Mouse (Mus musculus) heart, embryonic 12.5 days (tissue): Measurements from ENCODE around the gene Prss16. TPM values are rescaled to one million over a fixed set of nuclear protein-coding genes. Genes with fewer than 3 reads are reported as not detected.
"Not testable (repeated sequence)": the region's sequence is repeated elsewhere in the genome, so short reads cannot be mapped to it uniquely, and the experiment has no call there.

Experiments used
- ATAC-seq: fragments of 200-750 bp; cut with Nextera tagmentation; 2 replicates; pipeline ENCODE4 v1.8.0; 2017; ENCODE audit warnings: moderate TSS enrichment, moderate library complexity; ENCODE audit not compliant: insufficient number of reproducible peaks, low FRiP score
- H3K27ac ChIP-seq: fragments of 300-500 bp; sonication (generic); 2 replicates; pipeline ENCODE4 v1.5.1; 2016; ENCODE audit warnings: mild to moderate bottlenecking, moderate library complexity; ENCODE audit not compliant: poor library complexity, severe bottlenecking
- H3K27me3 ChIP-seq: fragments of 300-500 bp; sonication (generic); replicated peaks from 2 replicates; pipeline ENCODE4 v1.6.1; 2016; ENCODE audit warnings: mild to moderate bottlenecking, moderate library complexity
- H3K36me3 ChIP-seq: fragments of 300-500 bp; sonication (generic); 2 replicates; pipeline ENCODE4 v1.6.1; 2016; ENCODE audit warnings: mild to moderate bottlenecking, moderate library complexity
- H3K4me1 ChIP-seq: fragments of 300-500 bp; sonication (generic); replicated peaks from 2 replicates; pipeline ENCODE4 v1.6.1; 2016; ENCODE audit warnings: mild to moderate bottlenecking
- H3K4me2 ChIP-seq: fragments of 300-500 bp; sonication (generic); 2 replicates; pipeline ENCODE4 v1.6.1; 2016; ENCODE audit warnings: mild to moderate bottlenecking, moderate library complexity
- H3K4me3 ChIP-seq: fragments of 300-500 bp; sonication (generic); 2 replicates; pipeline ENCODE4 v1.5.1; 2016; ENCODE audit warnings: mild to moderate bottlenecking
- H3K9ac ChIP-seq: fragments of 300-500 bp; sonication (generic); 2 replicates; pipeline ENCODE4 v1.6.1; 2016; ENCODE audit warnings: mild to moderate bottlenecking, moderate library complexity
- H3K9me3 ChIP-seq: fragments of 300-500 bp; sonication (generic); replicated peaks from 2 replicates; pipeline ENCODE4 v1.6.1; 2016; ENCODE audit warnings: mild to moderate bottlenecking, moderate library complexity
- WGBS: fragments of 180-500 bp; shearing (Covaris S2); methylation state at CpG from one replicate; pipeline ENCODE4 v1.1.7; 2016; 5-methylcytosine and 5-hydroxymethylcytosine counted together
- polyA plus RNA-seq: library from polyadenylated mRNA; unstranded; fragments of >200 nt; fragmentation: Nextera tagmentation; extraction: Ambion mirVana; gene quantifications from 2 replicates; pipeline ENCODE4 v1.2.1, GENCODE M21; 2016

Gene Prss16
- polyA plus RNA-seq, 1 experiment from 2014 or later, result 0.28 TPM

GRCm38 (mm10) chr13:22035267-22036148, 26.0 kb upstream of the Prss16 start, which contains the start of the genes Hist1h2ah and Hist1h2bk:
Gene Hist1h2ah (minus strand): TSS chr13:22035568.
Gene Hist1h2bk (plus strand): TSS chr13:22035870.
- peak within 1 kb of the TSS; percentile 76 for H3K9ac ChIP-seq
- peak within 1 kb of the TSS; percentile 78 for H3K27ac ChIP-seq
- H3K4me1 ChIP-seq, result peaks cover 23% of the 10 kb centered on the region
- peak within 1 kb of the TSS; percentile 50 for H3K4me3 ChIP-seq
- not testable (repeated sequence) for H3K36me3 ChIP-seq, H3K27me3 ChIP-seq, H3K9me3 ChIP-seq
- under 1% methylated on average over 29 of the region's 69 CpGs for WGBS
- H3K4me2 ChIP-seq, result peak within 1 kb of the TSS; percentile 70
- peak; percentile 96 for ATAC-seq

GRCm38 (mm10) chr13:22034443-22035266, 25.1 kb upstream of the Prss16 start:
- ATAC-seq, result peak; percentile 43

DNA sequence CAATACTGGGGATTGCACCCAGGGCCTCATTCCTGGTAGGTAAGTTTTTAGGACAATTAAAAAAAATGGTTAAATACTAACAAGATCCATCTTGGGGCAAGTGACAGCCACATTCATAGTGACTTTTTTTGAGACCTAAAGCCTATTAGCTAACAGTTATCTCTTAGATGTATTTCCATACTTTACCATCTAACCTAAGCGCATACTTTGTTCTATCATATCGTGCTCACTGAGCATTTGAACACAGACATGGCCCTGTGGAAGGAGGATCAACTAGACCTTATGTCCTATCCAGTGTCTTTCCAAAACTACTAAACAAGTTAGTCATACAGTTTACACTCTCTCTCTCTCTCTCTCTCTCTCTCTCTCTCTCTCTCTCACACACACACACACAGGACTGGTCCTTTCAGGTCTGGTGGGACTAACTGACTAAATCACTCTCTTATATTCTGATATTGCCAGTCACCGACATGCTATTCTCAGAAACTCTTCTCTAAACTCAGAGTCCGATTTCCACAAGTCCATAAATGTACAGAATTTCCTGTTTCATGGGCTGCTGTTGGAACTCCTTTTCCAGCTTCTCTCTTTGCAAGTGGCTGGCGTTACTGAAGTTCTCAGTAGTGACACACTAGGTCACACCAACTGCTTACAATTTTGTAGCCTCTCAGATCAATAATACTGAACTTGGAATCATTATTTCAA, 24.4 kb upstream of the Prss16 start:
- no peaks in the 10 kb centered on the region for H3K9me3 ChIP-seq
- H3K27ac ChIP-seq, result no peak overlapping the region
- no peaks in the 10 kb centered on the region for H3K36me3 ChIP-seq
- H3K4me1 ChIP-seq, result peaks cover 18% of the 10 kb centered on the region
- WGBS, result 54% methylated on average over 5 of the region's 5 CpGs
- H3K4me2 ChIP-seq, result peak overlapping the region; percentile 70
- H3K9ac ChIP-seq, result peak overlapping the region; percentile 23; the same call in 1 of the 2 replicates
- peak overlapping the region; percentile 48 for H3K4me3 ChIP-seq
- no peaks in the 10 kb centered on the region for H3K27me3 ChIP-seq
- no peak for ATAC-seq

More at GRCm38 (mm10) chr13:22034443-22035266, 25.1 kb upstream of the Prss16 start:
- no peaks in the 10 kb centered on the region for H3K27me3 ChIP-seq
- peak overlapping the region; percentile 70 for H3K4me2 ChIP-seq
- H3K36me3 ChIP-seq, result no peaks in the 10 kb centered on the region
- WGBS, result under 1% methylated on average over 14 of the region's 14 CpGs
- H3K4me3 ChIP-seq, result peak overlapping the region; percentile 48
- peak overlapping the region; percentile 76 for H3K9ac ChIP-seq
- H3K27ac ChIP-seq, result peak overlapping the region; percentile 77
- H3K4me1 ChIP-seq, result peaks cover 18% of the 10 kb centered on the region
- no peaks in the 10 kb centered on the region for H3K9me3 ChIP-seq

DNA sequence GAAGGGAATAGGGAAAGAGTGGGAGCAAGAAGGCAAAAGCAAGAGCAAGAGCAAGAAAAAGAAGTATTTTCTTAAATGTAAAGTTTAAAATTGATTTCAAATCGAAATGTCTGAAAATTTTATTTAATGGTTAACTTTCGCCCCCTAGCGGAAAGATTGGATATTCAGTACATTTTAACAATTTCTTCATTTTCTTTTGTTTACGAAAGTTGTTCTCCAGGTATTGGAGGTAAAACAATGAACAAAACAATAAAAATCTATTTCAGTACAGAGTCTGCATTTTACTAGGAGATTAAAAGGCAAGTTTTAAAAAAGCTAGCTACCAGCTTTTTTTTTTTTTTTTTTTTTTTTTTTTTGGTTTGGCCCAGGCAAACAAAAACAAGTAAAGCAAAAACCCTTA, 21.0 kb upstream of the Prss16 start:
- Histone ChIP-seq H3K36me3 (no peaks in the 10 kb centered on the region), H3K27ac (no peak overlapping the region), H3K27me3 (no peaks in the 10 kb centered on the region), H3K4me1 (peaks cover 10% of the 10 kb centered on the region), H3K9ac (no peak overlapping the region), H3K4me2 (no peak overlapping the region), H3K9me3 (no peaks in the 10 kb centered on the region), H3K4me3 (no peak overlapping the region)
- WGBS, result 17% methylated on average over 4 of the region's 4 CpGs
- no peak for ATAC-seq

GRCm38 (mm10) chr13:22029928-22030327, 20.4 kb upstream of the Prss16 start:
- peaks cover 10% of the 10 kb centered on the region for H3K4me1 ChIP-seq
- no peak overlapping the region for H3K4me2 ChIP-seq
- no peaks in the 10 kb centered on the region for H3K36me3 ChIP-seq
- H3K27me3 ChIP-seq, result no peaks in the 10 kb centered on the region
- no peak for ATAC-seq
- H3K9me3 ChIP-seq, result no peaks in the 10 kb centered on the region
- H3K4me3 ChIP-seq, result no peak overlapping the region
- no peak overlapping the region for H3K9ac ChIP-seq
- no peak overlapping the region for H3K27ac ChIP-seq
- 32% methylated on average over 8 of the region's 8 CpGs for WGBS

DNA sequence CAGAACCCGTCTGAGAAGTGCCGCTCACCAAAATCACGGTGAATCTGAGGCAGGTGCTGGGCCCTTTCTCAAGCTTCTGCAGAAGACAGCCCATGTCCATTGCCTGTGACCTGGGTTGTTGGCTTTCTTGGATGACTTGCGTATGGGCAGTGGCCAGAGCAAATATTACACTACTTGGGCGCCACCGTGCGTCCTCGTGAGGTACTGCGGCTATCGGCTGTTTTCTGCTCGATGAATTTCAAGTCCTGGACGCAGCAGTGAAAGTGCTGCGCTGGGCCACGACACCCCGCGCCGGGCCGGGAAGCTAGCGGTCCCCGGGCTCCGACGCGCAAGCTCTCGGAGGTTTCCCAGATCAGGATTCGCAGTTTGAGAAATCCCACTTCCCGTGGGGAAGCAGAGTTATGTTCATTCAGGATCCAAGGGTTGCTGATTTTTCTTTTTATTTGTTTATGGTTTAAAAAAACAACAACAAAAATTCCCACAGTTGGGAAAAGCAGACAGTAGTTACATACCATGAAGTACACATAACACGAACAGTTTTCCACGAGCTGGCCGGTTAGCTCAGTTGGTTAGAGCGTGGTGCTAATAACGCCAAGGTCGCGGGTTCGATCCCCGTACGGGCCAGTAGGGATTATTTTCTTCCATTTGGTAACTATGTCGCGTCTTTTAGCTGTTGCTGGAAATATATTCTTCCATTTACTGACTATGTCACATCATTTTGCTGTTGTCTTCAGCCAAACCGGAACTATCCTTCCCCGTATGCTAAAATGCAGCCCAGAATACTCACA, 19.3 kb upstream of the Prss16 start:
- Histone ChIP-seq H3K4me3 (peak overlapping the region; percentile 60), H3K36me3 (no peaks in the 10 kb centered on the region), H3K27ac (peak overlapping the region; percentile 85), H3K27me3 (no peaks in the 10 kb centered on the region), H3K9ac (peak overlapping the region; percentile 78), H3K9me3 (no peaks in the 10 kb centered on the region), H3K4me2 (peak overlapping the region; percentile 66), H3K4me1 (peaks cover 1% of the 10 kb centered on the region)
- peak; percentile 83 for ATAC-seq
- under 1% methylated on average over 40 of the region's 40 CpGs for WGBS

DNA sequence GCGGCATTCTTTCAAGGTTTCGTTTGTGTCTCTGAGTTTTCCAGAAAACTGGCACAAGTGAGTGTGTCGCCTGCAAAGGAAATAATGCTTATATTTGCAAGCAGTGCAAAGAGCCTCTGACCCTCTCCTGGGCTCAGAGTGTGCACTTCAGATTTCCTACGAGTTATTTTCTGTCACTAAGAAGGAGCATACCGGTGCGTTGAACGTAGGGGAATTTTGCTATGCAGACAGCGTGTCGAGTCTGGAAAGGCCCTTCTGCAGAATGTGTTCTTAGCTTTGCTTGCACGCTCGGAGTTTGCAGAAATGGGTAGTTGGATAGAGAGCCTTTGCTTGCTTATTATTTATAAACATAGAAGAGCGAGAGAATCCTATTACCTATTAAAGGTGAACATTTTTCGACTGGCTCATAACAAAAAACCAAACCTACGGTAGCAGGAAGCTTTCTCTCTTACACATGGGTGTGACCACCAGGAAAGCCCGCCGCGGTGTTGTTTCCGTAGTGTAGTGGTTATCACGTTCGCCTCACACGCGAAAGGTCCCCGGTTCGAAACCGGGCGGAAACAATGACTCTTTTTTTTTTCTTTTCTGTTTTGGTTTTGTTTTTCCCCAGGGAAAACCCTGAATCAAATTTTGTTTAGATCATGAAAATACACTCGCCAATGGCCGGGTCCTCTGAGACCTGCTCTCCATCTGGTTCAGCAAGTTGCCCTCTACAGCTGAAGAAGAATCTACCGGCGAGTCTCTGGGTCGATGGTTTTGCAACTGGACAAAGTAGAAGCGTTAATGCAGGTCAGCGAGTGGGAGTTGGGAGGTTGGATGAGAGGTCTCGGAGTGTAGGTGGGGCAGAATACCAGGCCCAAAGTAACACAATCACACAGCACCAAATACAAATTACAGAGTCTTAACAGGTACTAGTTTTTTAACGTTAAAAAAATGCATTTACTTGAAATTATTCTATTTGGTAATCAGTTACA, 16.8 kb upstream of the Prss16 start:
- WGBS, result 2% methylated on average over 35 of the region's 35 CpGs
- Histone ChIP-seq H3K9ac (peak overlapping the region; percentile 71), H3K9me3 (no peaks in the 10 kb centered on the region), H3K27me3 (no peaks in the 10 kb centered on the region), H3K27ac (no peak overlapping the region), H3K4me1 (no peaks in the 10 kb centered on the region), H3K4me2 (peak overlapping the region; percentile 78), H3K36me3 (no peaks in the 10 kb centered on the region), H3K4me3 (peak overlapping the region; percentile 66)
- no peak; the same call in 1 of the 2 replicates for ATAC-seq

DNA sequence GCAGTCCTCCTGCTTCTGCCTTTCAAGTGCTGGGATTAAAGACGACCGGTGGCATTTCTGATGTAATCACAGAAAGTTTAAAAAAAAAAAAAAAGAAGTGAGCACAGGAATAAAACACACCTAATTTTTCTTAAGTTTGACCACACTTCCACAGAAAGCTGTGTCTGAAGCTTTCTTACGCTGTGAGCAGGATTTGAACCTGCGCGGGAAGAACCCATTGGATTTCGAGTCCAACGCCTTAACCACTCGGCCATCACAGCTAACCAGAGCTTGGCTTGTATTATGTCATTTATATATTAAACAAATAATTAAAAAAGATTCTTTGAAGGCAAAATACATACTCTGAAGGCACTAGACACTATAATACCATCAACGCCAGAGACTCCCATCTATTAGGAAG, 12.7 kb upstream of the Prss16 start:
- no peaks in the 10 kb centered on the region for H3K27me3 ChIP-seq
- H3K36me3 ChIP-seq, result no peaks in the 10 kb centered on the region
- peak overlapping the region; percentile 71 for H3K9ac ChIP-seq
- H3K4me1 ChIP-seq, result no peaks in the 10 kb centered on the region
- under 1% methylated on average over 9 of the region's 9 CpGs for WGBS
- peak overlapping the region; percentile 79 for H3K4me2 ChIP-seq
- peak; percentile 80 for ATAC-seq
- H3K27ac ChIP-seq, result peak overlapping the region; percentile 47; the same call in 1 of the 2 replicates
- H3K9me3 ChIP-seq, result no peaks in the 10 kb centered on the region
- H3K4me3 ChIP-seq, result peak overlapping the region; percentile 61

DNA sequence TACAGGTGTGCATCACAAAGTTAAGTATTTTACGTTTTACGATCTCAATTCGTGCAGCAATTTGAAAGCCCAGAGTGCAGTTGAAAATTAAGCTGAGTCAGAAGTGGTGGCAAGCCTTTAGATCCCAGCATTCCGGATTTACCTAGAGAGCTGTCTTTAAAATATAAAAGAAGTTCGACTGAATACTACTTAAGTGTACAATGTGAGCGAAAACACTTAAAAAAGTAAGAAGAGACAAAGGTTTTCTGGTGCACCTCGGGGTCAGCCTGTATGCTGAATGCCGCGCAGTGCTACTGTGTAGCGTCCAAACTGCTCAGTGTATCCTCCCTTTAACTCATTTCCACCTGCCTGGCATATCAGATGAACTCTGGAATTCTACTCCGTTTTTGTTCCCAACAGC, 12.0 kb upstream of the Prss16 start:
- H3K27ac ChIP-seq, result peak overlapping the region; percentile 47; the same call in 1 of the 2 replicates
- H3K9ac ChIP-seq, result peak overlapping the region; percentile 71
- no peaks in the 10 kb centered on the region for H3K36me3 ChIP-seq
- no peaks in the 10 kb centered on the region for H3K27me3 ChIP-seq
- no peaks in the 10 kb centered on the region for H3K9me3 ChIP-seq
- 0% methylated on average over 11 of the region's 11 CpGs for WGBS
- H3K4me3 ChIP-seq, result peak overlapping the region; percentile 61
- H3K4me1 ChIP-seq, result no peaks in the 10 kb centered on the region
- peak overlapping the region; percentile 79 for H3K4me2 ChIP-seq
- ATAC-seq, result no peak
